Mouse (Mus musculus) adrenal gland, adult 8-10 months (tissue): Measurements from ENCODE around the gene Adam1b. TPM values are rescaled to one million over a fixed set of nuclear protein-coding genes. Genes with fewer than 3 reads are reported as not detected.

Experiments used
- total RNA-seq, 4 experiments: library from RNA; stranded (reverse); gene quantifications; 2 replicates each; pipeline ENCODE4 v1.2.4; 2022

Gene Adam1b
- total RNA-seq, 4 experiments from 2014 or later: 0.12 to 0.16 TPM; not detected in 2

Other genes starting within 250 kb of the Adam1b start
- 10 to 100 TPM; 37.0 to 67.7 (median 52.0) TPM for gene Trafd1, start 117.8 kb downstream of the Adam1b start, total RNA-seq
- 10 to 100 TPM; 33.4 to 40.0 (median 35.9) TPM for gene Naa25, start 105.5 kb downstream of the Adam1b start, total RNA-seq
- gene Tmem116, start 51.5 kb downstream of the Adam1b start, total RNA-seq: 1 to 10 TPM; 3.2 to 7.3 (median 4.5) TPM
- gene Erp29, start 50.9 kb downstream of the Adam1b start, total RNA-seq: 100 to 1,000 TPM; 105 to 121 (median 115) TPM
- gene Adam1a, start 42.0 kb upstream of the Adam1b start, total RNA-seq: 10 to 100 TPM in 2 of 4 experiments, 1 to 10 TPM in 2; 4.6 to 15.8 (median 9.0) TPM
- gene Gm42878, start 42.0 kb upstream of the Adam1b start, total RNA-seq: not detected
- gene Mapkapk5, start 42.5 kb upstream of the Adam1b start, total RNA-seq: 10 to 100 TPM; 59.5 to 85.2 (median 79.4) TPM
- 1,000 to 10,000 TPM in 2 of 4 experiments, 100 to 1,000 TPM in 2; 881 to 2,723 (median 1,517) TPM for gene Aldh2, start 90.4 kb upstream of the Adam1b start, total RNA-seq
- 10 to 100 TPM; 20.1 to 26.0 (median 22.8) TPM for gene Acad12, start 115.5 kb upstream of the Adam1b start, total RNA-seq
- 10 to 100 TPM; 24.7 to 29.8 (median 28.3) TPM for gene Acad10, start 157.1 kb upstream of the Adam1b start, total RNA-seq
- 10 to 100 TPM; 50.2 to 66.2 (median 58.5) TPM for gene Brap, start 157.1 kb upstream of the Adam1b start, total RNA-seq
- 100 to 1,000 TPM; 177 to 211 (median 197) TPM for gene Atxn2, start 207.9 kb upstream of the Adam1b start, total RNA-seq